Mouse (Mus musculus) forebrain, embryonic 11.5 days (tissue): ENCODE results near the gene Lilra6. TPM values are rescaled to one million over a fixed set of nuclear protein-coding genes. Genes with fewer than 3 reads are reported as not detected.
"Not testable (repeated sequence)": the region's sequence is repeated elsewhere in the genome, so short reads cannot be mapped to it uniquely, and the experiment has no call there.

Experiments used
- ATAC-seq: fragments of 200-750 bp; cut with Nextera tagmentation; replicated peaks from 2 replicates; pipeline ENCODE4 v1.8.0; 2017; ENCODE audit warnings: moderate TSS enrichment; ENCODE audit not compliant: low FRiP score
- DNase-seq: peaks from one replicate; pipeline ENCODE4 v3.0.0-alpha.2; 2017; ENCODE audit warnings: low spot score
- H3K27ac ChIP-seq: fragments of 300-500 bp; sonication (generic); 2 replicates; pipeline ENCODE4 v1.5.1; 2014; ENCODE audit warnings: low read depth, low read length
- H3K27me3 ChIP-seq: fragments of 300-500 bp; sonication (generic); 2 replicates; pipeline ENCODE4 v1.6.1; 2014; ENCODE audit warnings: mild to moderate bottlenecking, low read length, mixed read lengths; ENCODE audit not compliant: control insufficient read depth, insufficient read depth
- H3K36me3 ChIP-seq: fragments of 300-500 bp; sonication (generic); 2 replicates; pipeline ENCODE4 v1.6.1; 2014; ENCODE audit warnings: mild to moderate bottlenecking, low read length, moderate library complexity, mixed read lengths; ENCODE audit not compliant: control insufficient read depth, insufficient read depth
- H3K4me1 ChIP-seq: fragments of 300-500 bp; sonication (generic); replicated peaks from 2 replicates; pipeline ENCODE4 v1.6.1; 2014; ENCODE audit warnings: low read length, mixed read lengths; ENCODE audit not compliant: control insufficient read depth, insufficient read depth
- H3K4me2 ChIP-seq: fragments of 300-500 bp; sonication (generic); 2 replicates; pipeline ENCODE4 v1.6.1; 2014; ENCODE audit warnings: low read depth, mild to moderate bottlenecking, low read length, moderate library complexity, mixed read lengths; ENCODE audit not compliant: severe bottlenecking
- H3K4me3 ChIP-seq: fragments of 300-500 bp; sonication (generic); 2 replicates; pipeline ENCODE4 v1.5.1; 2014; ENCODE audit warnings: low read depth, low read length
- H3K9ac ChIP-seq: fragments of 300-500 bp; sonication (generic); 2 replicates; pipeline ENCODE4 v1.6.1; 2014; ENCODE audit warnings: low read length
- H3K9me3 ChIP-seq: fragments of 300-500 bp; sonication (generic); 2 replicates; pipeline ENCODE4 v1.6.1; 2016; ENCODE audit warnings: low read length, mixed read lengths; ENCODE audit not compliant: control insufficient read depth
- WGBS: fragments of 180-500 bp; shearing (Covaris S2); extraction: QIAGEN DNeasy Blood & Tissue Kit; methylation state at CpG from one replicate; pipeline ENCODE4 v1.1.7; 2014; 5-methylcytosine and 5-hydroxymethylcytosine counted together
- polyA plus RNA-seq: library from polyadenylated mRNA; unstranded; fragments of >200 nt; fragmentation: Nextera tagmentation; extraction: Ambion mirVana; gene quantifications from 2 replicates; pipeline ENCODE4 v1.2.1, GENCODE M21; 2014

Gene Lilra6
- not detected in 2 replicates for polyA plus RNA-seq

DNA sequence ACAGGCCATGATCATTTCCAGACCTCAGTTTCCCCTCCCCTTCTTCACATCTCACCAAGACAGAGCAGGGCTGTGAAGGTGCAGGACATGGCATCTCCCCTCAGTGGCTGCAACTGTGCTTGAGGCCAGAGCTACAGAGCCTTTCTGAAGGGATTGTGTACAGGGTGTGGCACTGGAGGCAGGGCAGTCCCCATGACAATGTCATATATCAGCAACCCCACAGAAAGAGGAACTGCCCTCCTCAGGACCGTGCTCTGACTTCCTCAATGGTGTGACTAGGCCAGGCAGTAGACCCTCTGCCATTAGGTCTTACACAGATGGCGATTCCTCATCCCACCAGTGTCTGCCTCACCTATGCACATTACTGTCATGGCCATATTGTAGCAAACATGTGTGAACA is at the start of gene Lilra6:
Lilra6 (minus strand) TSS at position 117 of the 400 bp plus-strand sequence.
- H3K36me3 ChIP-seq, H3K9ac ChIP-seq, ATAC-seq, DNase-seq, H3K4me3 ChIP-seq, H3K4me1 ChIP-seq, H3K27me3 ChIP-seq, H3K27ac ChIP-seq, H3K4me2 ChIP-seq, H3K9me3 ChIP-seq: not testable (repeated sequence)
- 60% methylated on average over 2 of the region's 2 CpGs for WGBS

GRCm38 (mm10) chr7:3962017-3962416 is 46.7 kb upstream of the Lilra6 start:
- Histone ChIP-seq H3K4me3 (no peak overlapping the region), H3K27ac (no peak overlapping the region), H3K36me3 (no peaks in the 10 kb centered on the region), H3K9me3 (no peaks in the 10 kb centered on the region; the same call in 1 of the 2 replicates), H3K4me2 (no peak overlapping the region), H3K9ac (no peak overlapping the region), H3K27me3 (no peaks in the 10 kb centered on the region), H3K4me1 (no peaks in the 10 kb centered on the region)
- ATAC-seq, result no peak
- WGBS, result 87% methylated on average over 2 of the region's 2 CpGs
- no peak for DNase-seq

GRCm38 (mm10) chr7:3957387-3957786 is 42.1 kb upstream of the Lilra6 start:
- H3K4me1 ChIP-seq, result no peaks in the 10 kb centered on the region
- H3K9ac ChIP-seq, result no peak overlapping the region
- H3K27me3 ChIP-seq, result no peaks in the 10 kb centered on the region
- H3K4me2 ChIP-seq, result no peak overlapping the region
- no peak overlapping the region for H3K4me3 ChIP-seq
- no peak for DNase-seq
- H3K27ac ChIP-seq, result no peak overlapping the region
- no peak for ATAC-seq
- WGBS, result 83% methylated on average over 3 of the region's 3 CpGs
- no peaks in the 10 kb centered on the region for H3K36me3 ChIP-seq
- no peaks in the 10 kb centered on the region; the same call in 1 of the 2 replicates for H3K9me3 ChIP-seq

DNA sequence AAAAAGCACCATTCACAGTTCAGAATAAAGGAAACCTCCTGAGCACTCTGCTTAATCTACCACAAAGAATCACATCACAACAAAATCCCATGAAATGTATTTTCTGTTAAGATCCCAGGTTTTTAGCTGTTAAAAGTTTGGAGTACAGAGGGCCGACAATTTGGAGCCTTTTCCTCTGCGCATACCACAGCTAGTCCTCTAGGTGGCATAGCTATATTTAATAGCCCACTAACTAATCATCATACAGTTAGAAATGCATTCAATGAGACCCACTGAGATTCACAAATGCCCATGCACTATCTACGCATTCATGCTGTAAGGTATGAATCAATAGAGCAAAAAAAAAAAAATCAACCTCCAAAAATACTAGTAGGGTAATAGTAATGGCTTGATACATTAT is 33.9 kb upstream of the Lilra6 start:
- no peak overlapping the region for H3K4me2 ChIP-seq
- no peak overlapping the region for H3K9ac ChIP-seq
- no peaks in the 10 kb centered on the region for H3K27me3 ChIP-seq
- no peak for DNase-seq
- H3K4me1 ChIP-seq, result no peaks in the 10 kb centered on the region
- H3K4me3 ChIP-seq, result no peak overlapping the region
- H3K36me3 ChIP-seq, result no peaks in the 10 kb centered on the region
- 88% methylated on average over 3 of the region's 3 CpGs for WGBS
- no peak for ATAC-seq
- no peak overlapping the region for H3K27ac ChIP-seq
- no peaks in the 10 kb centered on the region for H3K9me3 ChIP-seq

GRCm38 (mm10) chr7:3948223-3948622 is 32.9 kb upstream of the Lilra6 start:
- Histone ChIP-seq H3K4me2 (no peak overlapping the region), H3K9me3 (no peaks in the 10 kb centered on the region), H3K4me3 (no peak overlapping the region), H3K36me3 (no peaks in the 10 kb centered on the region), H3K4me1 (no peaks in the 10 kb centered on the region), H3K9ac (no peak overlapping the region), H3K27ac (no peak overlapping the region), H3K27me3 (no peaks in the 10 kb centered on the region)
- WGBS, result 82% methylated on average over 4 of the region's 4 CpGs
- ATAC-seq (no peak), DNase-seq (no peak)

DNA sequence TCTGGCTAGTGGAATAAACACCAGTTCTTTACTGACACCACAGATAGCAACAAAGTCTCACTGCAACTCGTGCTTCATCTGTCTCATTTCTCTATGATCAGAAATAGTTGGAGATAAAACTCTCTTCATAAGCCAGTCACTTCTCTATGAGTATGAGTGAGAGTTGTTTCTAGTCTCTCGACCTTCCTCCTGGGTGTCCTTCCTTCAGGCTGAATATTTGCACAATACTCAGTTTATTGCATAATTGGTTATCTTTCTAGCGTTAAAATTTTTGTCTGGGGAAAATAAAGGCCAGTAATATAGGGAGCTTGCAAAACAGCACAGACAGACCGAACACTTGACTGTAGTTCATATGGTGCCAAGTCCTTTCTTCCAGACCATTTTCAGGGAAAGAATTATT is 30.8 kb upstream of the Lilra6 start:
- no peak overlapping the region for H3K4me3 ChIP-seq
- H3K9ac ChIP-seq, result no peak overlapping the region
- no peak overlapping the region for H3K4me2 ChIP-seq
- WGBS, result 69% methylated on average over 4 of the region's 4 CpGs
- no peak for ATAC-seq
- H3K27me3 ChIP-seq, result no peaks in the 10 kb centered on the region
- H3K9me3 ChIP-seq, result no peaks in the 10 kb centered on the region
- no peak for DNase-seq
- H3K27ac ChIP-seq, result no peak overlapping the region
- no peaks in the 10 kb centered on the region for H3K4me1 ChIP-seq
- no peaks in the 10 kb centered on the region for H3K36me3 ChIP-seq

- H3K36me3 ChIP-seq, result no peaks in the 10 kb centered on the region
- no peaks in the 10 kb centered on the region for H3K9me3 ChIP-seq
- H3K27ac ChIP-seq, result no peak overlapping the region
- H3K4me2 ChIP-seq, result no peak overlapping the region
- H3K4me3 ChIP-seq, result no peak overlapping the region
- 77% methylated on average over 3 of the region's 3 CpGs for WGBS
- no peak for DNase-seq
- no peaks in the 10 kb centered on the region for H3K27me3 ChIP-seq
- no peak overlapping the region for H3K9ac ChIP-seq
- H3K4me1 ChIP-seq, result no peaks in the 10 kb centered on the region
- ATAC-seq, result no peak
Measured at GRCm38 (mm10) chr7:3940915-3941314, 25.6 kb upstream of the Lilra6 start.

- DNase-seq (no peak), ATAC-seq (no peak)
- H3K36me3 ChIP-seq, result no peaks in the 10 kb centered on the region
- no peaks in the 10 kb centered on the region for H3K4me1 ChIP-seq
- no peaks in the 10 kb centered on the region for H3K27me3 ChIP-seq
- H3K4me2 ChIP-seq, result no peak overlapping the region
- WGBS, result 69% methylated on average over 1 of the region's 1 CpGs
- H3K9me3 ChIP-seq, result no peaks in the 10 kb centered on the region
- no peak overlapping the region for H3K9ac ChIP-seq
- no peak overlapping the region for H3K4me3 ChIP-seq
- no peak overlapping the region for H3K27ac ChIP-seq
Measured at GRCm38 (mm10) chr7:3939866-3940525, 24.7 kb upstream of the Lilra6 start.

DNA sequence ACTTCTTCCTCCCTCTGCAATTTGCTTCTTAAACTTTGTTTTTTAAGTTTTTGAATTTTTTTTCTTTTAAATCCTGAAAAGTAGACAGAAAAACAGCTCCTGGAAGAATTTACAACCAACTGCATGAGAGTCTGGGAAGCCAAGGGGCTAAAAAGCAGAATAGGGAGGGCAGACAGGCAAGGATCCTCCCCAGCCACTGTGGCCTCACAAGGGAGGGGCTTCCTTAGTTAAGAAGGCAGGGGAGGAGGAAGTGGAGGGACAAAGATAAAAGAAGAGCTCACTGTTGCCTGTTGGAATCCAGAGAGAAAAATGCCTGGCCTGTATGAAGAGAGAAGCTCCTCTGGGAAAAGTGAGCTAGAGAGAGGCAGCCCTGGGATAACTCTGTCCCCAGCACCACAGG is 20.2 kb upstream of the Lilra6 start:
- H3K9ac ChIP-seq, ATAC-seq, DNase-seq, H3K4me1 ChIP-seq, H3K9me3 ChIP-seq, H3K36me3 ChIP-seq, H3K4me3 ChIP-seq, H3K27me3 ChIP-seq, H3K27ac ChIP-seq, H3K4me2 ChIP-seq: not testable (repeated sequence)
